Mouse (Mus musculus): Measurements from ENCODE around the gene Arhgef33. TPM values are rescaled to one million over a fixed set of nuclear protein-coding genes. Genes with fewer than 3 reads are reported as not detected.

Gene Arhgef33
- total RNA-seq, 1 experiment from 2014 or later: 3.4 TPM

DNA sequence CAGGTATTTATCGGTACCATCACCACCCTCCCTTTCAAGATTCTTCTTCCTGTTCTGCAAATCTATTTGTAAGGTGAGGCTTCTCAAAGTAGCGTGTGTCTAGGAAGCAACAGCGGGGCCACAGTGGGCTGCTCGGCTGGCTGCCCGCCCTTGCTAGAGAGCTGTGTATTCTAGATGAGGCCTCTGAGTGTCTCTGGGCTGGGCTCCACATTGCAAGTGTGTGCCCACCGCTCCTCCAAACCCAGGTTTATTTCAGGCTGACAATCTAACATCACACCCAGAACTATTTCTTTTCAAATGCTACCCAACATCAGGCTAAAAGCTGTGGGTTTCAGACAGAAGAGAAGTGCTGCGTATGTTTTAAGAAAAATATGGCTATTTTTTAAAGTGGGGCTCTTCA, 119.0 kb downstream of the Arhgef33 start:
- ATAC-seq (replicated peaks; ENCODE audit: insufficient number of reproducible peaks, low FRiP score, low TSS enrichment, poor library complexity, severe bottlenecking): no peak

DNA sequence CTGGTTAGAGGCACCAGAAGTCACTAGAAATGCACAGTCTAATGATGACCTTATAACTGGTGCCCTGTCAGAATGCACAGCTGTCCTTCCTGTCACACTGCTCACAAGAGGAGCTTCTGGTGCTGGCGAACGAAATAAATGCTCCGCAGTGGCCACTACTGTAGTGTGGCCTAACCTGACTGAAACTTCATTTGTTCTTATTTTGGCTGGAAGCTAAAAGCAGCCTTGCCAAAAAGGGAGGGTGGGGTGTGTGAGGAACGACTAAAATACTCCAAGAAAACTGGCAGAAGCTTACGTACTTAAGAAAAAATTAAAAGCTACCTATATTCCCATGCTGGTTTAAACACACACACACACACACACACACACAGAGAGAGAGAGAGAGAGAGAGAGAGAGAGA, 119.7 kb downstream of the Arhgef33 start:
- ATAC-seq (replicated peaks; ENCODE audit: insufficient number of reproducible peaks, low FRiP score, low TSS enrichment, poor library complexity, severe bottlenecking): no peak

GRCm38 (mm10) chr17:80427966-80428365, 120.8 kb downstream of the Arhgef33 start:
- no peak for ATAC-seq (replicated peaks; ENCODE audit: insufficient number of reproducible peaks, low FRiP score, low TSS enrichment, poor library complexity, severe bottlenecking)

DNA sequence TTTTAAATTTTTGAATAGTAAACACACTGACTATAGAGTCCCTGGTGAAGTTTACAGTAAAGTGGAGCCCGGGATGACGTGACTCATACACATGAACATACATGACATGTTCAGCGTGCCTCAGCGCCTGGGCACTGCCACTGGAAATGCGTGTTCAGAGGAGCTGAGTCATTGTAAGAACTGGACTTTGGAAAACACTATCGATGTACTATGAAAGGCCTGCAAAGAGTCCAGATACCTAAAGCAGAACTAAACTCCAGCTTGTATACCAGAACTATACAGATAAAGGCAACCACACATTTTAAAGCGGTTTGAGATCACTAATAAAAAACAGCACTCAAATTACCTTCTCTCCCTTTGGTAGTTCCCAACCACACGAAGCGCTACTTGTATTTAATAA, 124.8 kb downstream of the Arhgef33 start:
- ATAC-seq (replicated peaks; ENCODE audit: insufficient number of reproducible peaks, low FRiP score, low TSS enrichment, poor library complexity, severe bottlenecking): no peak

DNA sequence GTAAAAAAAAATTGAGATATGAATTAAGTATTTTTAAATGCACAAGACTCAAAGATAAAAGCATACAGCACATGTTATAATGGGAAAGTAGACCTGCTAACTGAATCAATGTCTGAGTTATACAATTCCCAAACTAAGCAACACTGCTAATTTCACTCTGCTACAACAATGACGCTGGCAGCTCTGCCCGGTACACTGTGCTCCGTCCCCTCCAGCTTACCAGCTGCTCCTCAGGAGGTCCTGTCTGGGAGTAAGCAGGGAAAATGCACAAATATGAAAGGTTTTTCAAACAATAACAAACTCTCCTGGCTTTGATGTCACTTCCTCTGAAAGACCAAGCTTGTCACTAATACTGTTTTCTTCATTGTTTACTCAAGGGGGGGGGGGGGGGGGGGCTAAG, 127.2 kb downstream of the Arhgef33 start:
- ATAC-seq (replicated peaks; ENCODE audit: insufficient number of reproducible peaks, low FRiP score, low TSS enrichment, poor library complexity, severe bottlenecking): no peak

DNA sequence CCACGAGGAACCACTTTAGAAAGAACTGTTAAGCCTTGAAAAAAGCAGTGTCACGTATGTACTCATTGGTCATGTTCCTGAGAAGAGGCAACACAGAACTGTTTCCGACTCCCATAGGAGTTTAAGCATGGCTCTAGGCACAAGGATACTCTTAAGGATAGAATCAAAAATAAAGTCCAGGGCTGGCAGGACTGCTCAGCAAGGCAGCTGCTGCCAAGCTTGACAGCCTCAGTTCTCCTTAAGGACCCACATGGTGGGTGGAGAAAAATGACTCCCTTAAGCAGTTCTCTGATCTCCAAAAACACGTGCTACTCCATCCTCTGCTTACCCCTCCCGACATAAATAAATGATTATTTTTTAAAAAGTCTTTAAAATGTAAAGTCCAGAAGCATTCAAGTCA, 128.5 kb downstream of the Arhgef33 start:
- ATAC-seq (replicated peaks; ENCODE audit: insufficient number of reproducible peaks, low FRiP score, low TSS enrichment, poor library complexity, severe bottlenecking): no peak

DNA sequence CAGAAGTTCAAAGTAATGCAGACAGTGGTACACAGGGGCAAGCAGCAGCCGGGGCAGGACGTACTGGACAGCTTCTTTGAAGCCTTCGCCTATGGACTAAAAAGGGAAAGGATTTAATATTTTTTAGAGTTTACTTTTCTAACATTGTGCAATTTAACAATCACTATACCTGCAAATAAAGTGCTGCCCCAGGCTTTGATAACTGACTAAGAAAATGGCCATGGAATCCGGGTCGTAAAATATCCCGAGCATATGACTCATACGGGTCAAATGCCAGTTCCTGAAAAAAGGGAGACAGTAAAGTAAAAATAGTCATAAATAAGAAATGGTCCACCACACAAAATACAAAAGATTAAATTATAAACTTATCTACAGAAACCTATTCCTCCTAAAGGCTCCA, 138.2 kb downstream of the Arhgef33 start:
- no peak for ATAC-seq (replicated peaks; ENCODE audit: insufficient number of reproducible peaks, low FRiP score, low TSS enrichment, poor library complexity, severe bottlenecking)

GRCm38 (mm10) chr17:80446470-80446869, 139.3 kb downstream of the Arhgef33 start:
- no peak for ATAC-seq (replicated peaks; ENCODE audit: insufficient number of reproducible peaks, low FRiP score, low TSS enrichment, poor library complexity, severe bottlenecking)

Other genes starting within 250 kb of the Arhgef33 start
- gene Hnrnpll, start 245.1 kb upstream of the Arhgef33 start, total RNA-seq (2017): 32.6 to 35.1 TPM (median 33.5 TPM) in 3 replicates
- gene Galm, start 179.9 kb upstream of the Arhgef33 start, total RNA-seq (2017): 2.5 to 7.3 TPM (median 2.7 TPM) in 3 replicates
- gene Srsf7, start 100.1 kb upstream of the Arhgef33 start, total RNA-seq (2017): 262 to 315 TPM (median 271 TPM) in 3 replicates
- gene Ttc39d, start 99.9 kb upstream of the Arhgef33 start, total RNA-seq (2017): 0.11 TPM in 1 of 3 replicates, not detected in the others
- gene Gemin6, start 83.0 kb upstream of the Arhgef33 start, total RNA-seq (2017): 2.4 to 12.1 TPM (median 7.7 TPM) in 3 replicates
- 2.5 TPM in 1 of 3 replicates, not detected in the others for gene Morn2, start 17.2 kb upstream of the Arhgef33 start, total RNA-seq (2017)
- 18.1 to 38.1 TPM (median 33.2 TPM) in 3 replicates for gene Dhx57, start 16.9 kb upstream of the Arhgef33 start, total RNA-seq (2017)
- gene Gm10190, start 66.1 kb downstream of the Arhgef33 start, total RNA-seq (2017): not detected in 3 replicates
- gene Sos1, start 173.0 kb downstream of the Arhgef33 start, total RNA-seq (2017): 7.0 to 13.8 TPM (median 9.4 TPM) in 3 replicates

Data from monocyte, adult 5-6 weeks (primary cell).